In genomic region chr2:108660697-108661388, GRCm38 (mm10) we compare ENCODE assay signal across 26 mouse cellular contexts.
A peak's percentile ranks its signal among the peaks of the same experiment; 100 is the strongest.
DNase-seq lines count a peak whose midpoint lies in the region; ATAC-seq and TF ChIP-seq lines count a peak whose summit lies in the region.
"Had no signal": no experiment of that assay in that cellular context is flagged by ENCODE, and none has a peak within 500 bp of the region (broad histone marks: within the 10 kb centered on the region; RNA-seq: fewer than 3 reads in every experiment).

No protein-coding gene starts in this region.

- no peaks in the 10 kb centered on the region for H3K9me3 ChIP-seq in heart, embryonic 12.5 days (replicated peaks)
- H3K9me3 ChIP-seq: limb, embryonic 13.5 days; liver, embryonic 13.5 days; lung, embryonic 15.5 days; midbrain, embryonic 15.5 days had no signal

- H3K4me1 ChIP-seq in heart, embryonic 12.5 days (replicated peaks) = no peaks in the 10 kb centered on the region
- H3K4me1 ChIP-seq in embryonic fibroblast, embryonic 13.5 days (ENCODE audit: control insufficient read depth, insufficient read depth, low read length) = no peaks in the 10 kb centered on the region
- H3K4me1 ChIP-seq: limb, embryonic 13.5 days; liver, embryonic 13.5 days; lung, embryonic 15.5 days; midbrain, embryonic 15.5 days had no signal

- peak overlapping the region; percentile 43 for H3K27ac ChIP-seq in heart, embryonic 12.5 days (ENCODE audit: poor library complexity, severe bottlenecking)
- H3K27ac ChIP-seq in embryonic fibroblast, embryonic 13.5 days (ENCODE audit: insufficient read depth, low read length) = peak overlapping the region; percentile 61
- H3K27ac ChIP-seq: layer of hippocampus, adult 2 months; limb, embryonic 13.5 days; liver, embryonic 13.5 days; lung, embryonic 15.5 days; macrophage; midbrain, embryonic 15.5 days had no signal

- no peak for DNase-seq in heart, postnatal 10 days
- DNase-seq in urinary bladder, postnatal 36 days (ENCODE audit: low spot score in 2 of 2) = peak; percentile 1 to 6
- no peak for DNase-seq in urinary bladder, postnatal 4 days (ENCODE audit: low spot score in 2 of 2)
- no peak for DNase-seq in gastrocnemius, adult 8-10 months (ENCODE audit: low spot score in 2 of 2)
- DNase-seq in urinary bladder, postnatal 25 days (ENCODE audit: low spot score) = no peak
- DNase-seq: adrenal gland, postnatal 36 days; cerebellum, adult 18-20 months; cerebellum, postnatal 25 days; kidney, postnatal 14 days; layer of hippocampus, postnatal 36 days; liver, embryonic 13.5 days; right cerebral cortex, adult 18-20 months; thymus, adult 2 months had no signal

- no peak overlapping the region for H3K9ac ChIP-seq in heart, embryonic 12.5 days
- H3K9ac ChIP-seq: limb, embryonic 13.5 days; liver, embryonic 13.5 days; lung, embryonic 15.5 days; midbrain, embryonic 15.5 days had no signal

- no peak overlapping the region for H3K4me2 ChIP-seq in heart, embryonic 12.5 days
- H3K4me2 ChIP-seq: limb, embryonic 13.5 days; liver, embryonic 13.5 days; lung, embryonic 15.5 days; midbrain, embryonic 15.5 days had no signal

- no peak for TF ChIP-seq CTCF in embryonic fibroblast, embryonic 13.5 days (IDR thresholded peaks at IDR 0.05; ENCODE audit: borderline replicate concordance, insufficient read depth, low read length)

- intact Hi-C loops in heart, postnatal 10 days (cut with DNase I) = no loop called here

- no peak overlapping the region for H3K4me3 ChIP-seq in heart, embryonic 12.5 days
- no peak overlapping the region for H3K4me3 ChIP-seq in embryonic fibroblast, embryonic 13.5 days (ENCODE audit: insufficient read depth, low read length)
- H3K4me3 ChIP-seq: erythroblast, embryonic 14.5 days; layer of hippocampus, adult 2 months; limb, embryonic 13.5 days; liver, embryonic 13.5 days; lung, embryonic 15.5 days; midbrain, embryonic 15.5 days had no signal

- ATAC-seq in heart, embryonic 12.5 days (ENCODE audit: insufficient number of reproducible peaks, low FRiP score) = peak; percentile 48
- ATAC-seq in erythroblast, adult 5-6 weeks (replicated peaks; ENCODE audit: low FRiP score, poor library complexity, severe bottlenecking) = no peak
- ATAC-seq: activated CD4-positive, CD25-positive, alpha-beta regulatory T cell, adult 4 months; forebrain, embryonic 14.5 days; hindbrain, embryonic 16.5 days; intestine, postnatal 0 days; midbrain, embryonic 15.5 days had no signal

- TF ChIP-seq POLR2A in embryonic fibroblast, embryonic 13.5 days (IDR thresholded peaks at IDR 0.05; ENCODE audit: low read depth, low read length) = no peak

- H3K36me3 ChIP-seq in heart, embryonic 12.5 days = no peaks in the 10 kb centered on the region
- H3K36me3 ChIP-seq: limb, embryonic 13.5 days; liver, embryonic 13.5 days; lung, embryonic 15.5 days; midbrain, embryonic 15.5 days had no signal

- WGBS in heart, embryonic 12.5 days = 32% methylated on average over 4 of the region's 4 CpGs

- H3K27me3 ChIP-seq in heart, embryonic 12.5 days (replicated peaks) = no peaks in the 10 kb centered on the region
- H3K27me3 ChIP-seq: limb, embryonic 13.5 days; liver, embryonic 13.5 days; lung, embryonic 15.5 days; midbrain, embryonic 15.5 days had no signal

Comparison
In these comparisons a context has a peak if more than half of its experiments do, and no peak if none do; other contexts are left out.
1. DNase-seq: peak in urinary bladder, postnatal 36 days (2 of 2); none in heart, postnatal 10 days (0 of 2), urinary bladder, postnatal 4 days (0 of 2), gastrocnemius, adult 8-10 months (0 of 2) and urinary bladder, postnatal 25 days (single experiment).